Mouse (Mus musculus) MEL (cell line): Measurements from ENCODE around the gene Klf3. TPM values are rescaled to one million over a fixed set of nuclear protein-coding genes. Genes with fewer than 3 reads are reported as not detected.

Experiments
- DNase-seq: peaks from one replicate; pipeline ENCODE4 v3.0.0; 2011; ENCODE audit warnings: low read depth, low spot score
- H3K27ac ChIP-seq: 2 replicates; pipeline ENCODE4 v1.5.1; 2012; ENCODE audit warnings: low read depth, mild to moderate bottlenecking, control low read depth, low read length, moderate library complexity; ENCODE audit not compliant: control insufficient read depth
- H3K27me3 ChIP-seq, 2 experiments: fragments of 150-350 bp in 1 of 2; sonication (generic) in 1 of 2; 2 replicates each; pipeline ENCODE4 v1.6.1; 2012; ENCODE audit warnings: low read length in 2 of 2, mild to moderate bottlenecking in 2 of 2, improper control_type of control experiment in 1 of 2, moderate library complexity in 1 of 2; ENCODE audit not compliant: insufficient read depth in 2 of 2, control insufficient read depth in 1 of 2
- H3K36me3 ChIP-seq, 2 experiments: 2 replicates each; pipeline ENCODE4 v1.6.1; 2012 to 2014; ENCODE audit warnings: low read length in 2 of 2, improper control_type of control experiment in 1 of 2, inconsistent platforms in 1 of 2, mild to moderate bottlenecking in 1 of 2; ENCODE audit not compliant: insufficient read depth in 2 of 2, control insufficient read depth in 1 of 2
- H3K4me1 ChIP-seq, 2 experiments: fragments of 150-350 bp in 1 of 2; sonication (generic) in 1 of 2; 2 replicates each; pipeline ENCODE4 v1.6.1; 2012; ENCODE audit warnings: low read length in 2 of 2, improper control_type of control experiment in 1 of 2, mild to moderate bottlenecking in 1 of 2; ENCODE audit not compliant: insufficient read depth in 2 of 2, control insufficient read depth in 1 of 2
- H3K4me3 ChIP-seq, 2 experiments: fragments of 150-350 bp in 1 of 2; sonication (generic) in 1 of 2; 2 replicates each; pipeline ENCODE4 v1.5.1; 2012; ENCODE audit warnings: low read depth in 2 of 2, low read length in 2 of 2, mild to moderate bottlenecking in 2 of 2, moderate library complexity in 2 of 2, control low read depth in 1 of 2, improper control_type of control experiment in 1 of 2; ENCODE audit not compliant: control insufficient read depth in 1 of 2, insufficient read depth in 1 of 2
- H3K79me2 ChIP-seq: 2 replicates; pipeline ENCODE4 v1.6.1; 2012; ENCODE audit warnings: mild to moderate bottlenecking, low read length, moderate library complexity; ENCODE audit not compliant: control insufficient read depth, poor library complexity, insufficient read depth
- H3K9ac ChIP-seq: 2 replicates; pipeline ENCODE4 v1.6.1; 2012; ENCODE audit warnings: low read depth, mild to moderate bottlenecking, control low read depth, low read length, moderate library complexity; ENCODE audit not compliant: control insufficient read depth, poor library complexity, severe bottlenecking
- H3K9me3 ChIP-seq: fragments of 150-350 bp; sonication (generic); replicated peaks from 2 replicates; pipeline ENCODE4 v1.6.1; 2012; ENCODE audit warnings: mild to moderate bottlenecking, low read length, improper control_type of control experiment, moderate library complexity; ENCODE audit not compliant: insufficient read depth
- CHD1 ChIP-seq: IDR thresholded peaks from 2 replicates; pipeline ENCODE4 v1.6.1; 2012; ENCODE audit warnings: low read depth, mild to moderate bottlenecking, inconsistent platforms, low read length, improper control_type of control experiment
- E2F4 ChIP-seq: IDR thresholded peaks from 2 replicates; pipeline ENCODE4 v1.6.1; 2011; ENCODE audit warnings: low read depth, low read length, improper control_type of control experiment, borderline replicate concordance
- EP300 ChIP-seq, 2 experiments: IDR thresholded peaks; 2 replicates each; pipeline ENCODE4 v1.6.1; 2011; ENCODE audit warnings: improper control_type of control experiment in 2 of 2, low read length in 2 of 2, low read depth in 1 of 2, mild to moderate bottlenecking in 1 of 2
- ETS1 ChIP-seq: IDR thresholded peaks from 2 replicates; pipeline ENCODE4 v1.6.1; 2012; ENCODE audit warnings: low read depth, mild to moderate bottlenecking, inconsistent platforms, low read length, improper control_type of control experiment, moderate library complexity
- GABPA ChIP-seq: IDR thresholded peaks from 2 replicates; pipeline ENCODE4 v1.6.1; 2012; ENCODE audit warnings: low read depth, mild to moderate bottlenecking, inconsistent platforms, low read length, improper control_type of control experiment, moderate library complexity
- HCFC1 ChIP-seq: IDR thresholded peaks from 2 replicates; pipeline ENCODE4 v1.6.1; 2012; ENCODE audit warnings: low read depth, mild to moderate bottlenecking, inconsistent platforms, low read length, improper control_type of control experiment, moderate library complexity
- JUND ChIP-seq: IDR thresholded peaks from 2 replicates; pipeline ENCODE4 v1.6.1; 2011; ENCODE audit warnings: low read depth, mild to moderate bottlenecking, improper control_type of control experiment, low read length
- MAX ChIP-seq: IDR thresholded peaks from 2 replicates; pipeline ENCODE4 v1.6.1; 2011; ENCODE audit warnings: low read length, improper control_type of control experiment
- MYB ChIP-seq: IDR thresholded peaks from 2 replicates; pipeline ENCODE4 v1.6.1; 2011; ENCODE audit warnings: mild to moderate bottlenecking, low read depth, low read length, improper control_type of control experiment
- MYC ChIP-seq: IDR thresholded peaks from 2 replicates; pipeline ENCODE4 v1.6.1; 2011; ENCODE audit warnings: low read depth, mild to moderate bottlenecking, low read length, improper control_type of control experiment, moderate library complexity
- NELFE ChIP-seq: IDR thresholded peaks from 2 replicates; pipeline ENCODE4 v1.6.1; 2011; ENCODE audit warnings: low read depth, low read length, improper control_type of control experiment
- POLR2A ChIP-seq, 2 experiments: IDR thresholded peaks; 2 replicates each; pipeline ENCODE4 v1.6.1; 2011 to 2012; ENCODE audit warnings: low read length in 2 of 2, mild to moderate bottlenecking in 2 of 2, control low read depth in 1 of 2, improper control_type of control experiment in 1 of 2, low read depth in 1 of 2, moderate library complexity in 1 of 2; ENCODE audit not compliant: control insufficient read depth in 1 of 2, insufficient read depth in 1 of 2, poor library complexity in 1 of 2
- POLR2AphosphoS5 ChIP-seq: IDR thresholded peaks from 2 replicates; pipeline ENCODE4 v1.6.1; 2012; ENCODE audit warnings: low read depth, borderline replicate concordance, mild to moderate bottlenecking, inconsistent platforms, low read length, moderate library complexity, mixed read lengths
- SMC3 ChIP-seq: IDR thresholded peaks from 2 replicates; pipeline ENCODE4 v1.6.1; 2011; ENCODE audit warnings: low read depth, low read length, improper control_type of control experiment
- TBP ChIP-seq: IDR thresholded peaks from 2 replicates; pipeline ENCODE4 v1.8.0; 2011; ENCODE audit warnings: low read depth, low read length, improper control_type of control experiment
- TCF12 ChIP-seq: IDR thresholded peaks from 2 replicates; pipeline ENCODE4 v1.6.1; 2014; ENCODE audit warnings: low read depth, mild to moderate bottlenecking, inconsistent platforms, low read length, improper control_type of control experiment, moderate library complexity
- USF1 ChIP-seq: IDR thresholded peaks from 2 replicates; pipeline ENCODE4 v1.6.1; 2014; ENCODE audit warnings: low read depth, mild to moderate bottlenecking, inconsistent platforms, low read length, improper control_type of control experiment, moderate library complexity
- USF2 ChIP-seq, 2 experiments: IDR thresholded peaks; 2 replicates each; pipeline ENCODE4 v1.6.1; 2011 to 2012; ENCODE audit warnings: improper control_type of control experiment in 2 of 2, low read length in 2 of 2, borderline replicate concordance in 1 of 2, inconsistent platforms in 1 of 2, low read depth in 1 of 2, mild to moderate bottlenecking in 1 of 2; ENCODE audit not compliant: insufficient read depth in 1 of 2
- ZC3H11A ChIP-seq: IDR thresholded peaks from 2 replicates; pipeline ENCODE4 v1.6.1; 2012; ENCODE audit warnings: low read depth, mild to moderate bottlenecking, inconsistent platforms, low read length, improper control_type of control experiment
- ZKSCAN1 ChIP-seq: IDR thresholded peaks from 2 replicates; pipeline ENCODE4 v1.6.1; 2012; ENCODE audit warnings: low read depth, mild to moderate bottlenecking, inconsistent platforms, low read length, improper control_type of control experiment, moderate library complexity
- ZNF384 ChIP-seq: IDR thresholded peaks from 2 replicates; pipeline ENCODE4 v1.6.1; 2012; ENCODE audit warnings: low read depth, mild to moderate bottlenecking, inconsistent platforms, low read length, improper control_type of control experiment
- polyA plus RNA-seq, 2 experiments: library from polyadenylated mRNA; stranded (reverse) in 1 of 2; unstranded in 1 of 2; fragments of >175 nt in 1 of 2; fragments of >200 nt in 1 of 2; gene quantifications; 2 replicates each; pipeline versions ENCODE4 v1.2.1 to v1.2.4; 2012; ENCODE audit warnings: low replicate concordance in 2 of 2, low read depth in 1 of 2; ENCODE audit not compliant: insufficient read length in 2 of 2, insufficient read depth in 1 of 2, missing spikeins in 1 of 2
- total RNA-seq: library from RNA; depleted of rRNA; stranded (reverse); fragments of 300-350 nt; gene quantifications from 2 replicates; pipeline ENCODE4 v1.2.3, GENCODE M21; 2012

Gene Klf3
- total and polyA plus RNA-seq, 3 experiments, result 7.1 to 72.2 (median 39.7) TPM

DNA sequence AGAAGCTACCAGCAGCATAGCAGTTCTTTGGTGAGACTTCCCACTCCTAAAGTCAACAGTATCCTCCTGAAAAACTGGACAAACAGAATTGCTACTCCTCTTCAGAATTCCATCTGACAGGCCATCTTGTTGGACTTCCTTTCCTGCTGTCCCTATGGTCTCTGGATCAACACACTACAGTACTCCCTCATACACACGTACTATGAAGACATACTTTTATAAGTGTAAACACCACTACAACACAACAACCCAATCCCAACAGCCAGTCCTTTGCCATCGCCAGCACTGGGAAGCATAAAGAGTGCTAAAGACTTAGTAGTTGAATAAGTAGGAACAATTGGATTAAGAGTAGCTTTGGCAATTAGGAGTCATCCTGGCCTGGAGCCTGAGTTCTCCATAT lies 36.6 kb upstream of the Klf3 start:
- H3K27me3 ChIP-seq, result no peaks in the 10 kb centered on the region
- no peaks in the 10 kb centered on the region for H3K79me2 ChIP-seq
- H3K36me3 ChIP-seq, result no peaks in the 10 kb centered on the region
- TF ChIP-seq POLR2AphosphoS5 (no peak), MYC (no peak), E2F4 (no peak), ZNF384 (no peak), USF2 (IDR thresholded peaks at IDR 0.05; ENCODE audit: borderline replicate concordance in 1 of 2, insufficient read depth in 1 of 2, low read depth in 1 of 2, low read length in 2 of 2) (no peak), NELFE (no peak), HCFC1 (no peak), EP300 (IDR thresholded peaks at IDR 0.05; ENCODE audit: low read depth in 1 of 2, low read length in 2 of 2) (no peak), CHD1 (no peak), JUND (no peak), ZKSCAN1 (no peak), TCF12 (no peak), MYB (no peak), GABPA (no peak), POLR2A (IDR thresholded peaks at IDR 0.05; ENCODE audit: control insufficient read depth in 1 of 2, insufficient read depth in 1 of 2, low read depth in 1 of 2, low read length in 2 of 2, poor library complexity in 1 of 2) (no peak), TBP (no peak), USF1 (no peak), ETS1 (no peak), ZC3H11A (no peak)
- no peaks in the 10 kb centered on the region for H3K9me3 ChIP-seq
- no peak overlapping the region for H3K27ac ChIP-seq
- no peak for DNase-seq
- no peaks in the 10 kb centered on the region for H3K4me1 ChIP-seq
- no peak overlapping the region for H3K9ac ChIP-seq
- H3K4me3 ChIP-seq, result no peak overlapping the region

DNA sequence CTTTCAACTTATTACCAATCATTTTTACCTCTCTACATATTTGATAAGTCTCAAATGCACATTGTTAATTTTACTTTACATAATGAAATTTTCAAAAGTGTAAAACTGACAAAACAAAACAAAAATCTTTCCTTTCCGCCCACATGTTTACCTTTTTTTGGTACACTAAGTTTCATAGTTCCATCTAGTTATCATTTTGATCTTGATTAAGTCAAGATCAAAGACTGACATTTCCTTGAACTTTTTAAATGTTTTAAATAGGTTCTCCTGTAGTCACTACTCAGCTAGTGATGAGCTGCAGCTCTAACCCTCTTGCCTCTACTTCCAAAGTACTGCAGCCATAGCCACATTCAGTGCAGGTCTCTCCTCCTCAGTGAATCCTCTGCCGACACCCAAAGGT lies 31.6 kb upstream of the Klf3 start:
- Histone ChIP-seq H3K9ac (no peak overlapping the region), H3K4me3 (no peak overlapping the region), H3K9me3 (no peaks in the 10 kb centered on the region), H3K36me3 (no peaks in the 10 kb centered on the region)
- TF ChIP-seq POLR2AphosphoS5 (no peak), MAX (no peak), SMC3 (no peak), CHD1 (no peak)
- TF ChIP-seq, all 39 proteins: peak for 0
- Histone ChIP-seq H3K4me1 (no peaks in the 10 kb centered on the region), H3K79me2 (no peaks in the 10 kb centered on the region), H3K27me3 (no peaks in the 10 kb centered on the region), H3K27ac (no peak overlapping the region)
- DNase-seq, result no peak
